Mouse (Mus musculus) midbrain, embryonic 14.5 days (tissue): ENCODE measurements around the gene Hpcal1. TPM values are rescaled to one million over a fixed set of nuclear protein-coding genes. Genes with fewer than 3 reads are reported as not detected.

Source experiments
- ATAC-seq: fragments of 200-750 bp; cut with Nextera tagmentation; 2 replicates; pipeline ENCODE4 v1.8.0; 2017; ENCODE audit warnings: moderate number of reproducible peaks, moderate library complexity; ENCODE audit not compliant: low FRiP score, low TSS enrichment
- DNase-seq: peaks from one replicate; pipeline ENCODE4 v3.0.0-alpha.2; 2015
- H3K27ac ChIP-seq: fragments of 300-500 bp; sonication (generic); replicated peaks from 2 replicates; pipeline ENCODE4 v1.5.1; 2014; ENCODE audit warnings: mild to moderate bottlenecking, low read depth, low read length, moderate library complexity
- H3K27me3 ChIP-seq: fragments of 300-500 bp; sonication (generic); 2 replicates; pipeline ENCODE4 v1.6.1; 2014; ENCODE audit warnings: low read length, control low read depth, mixed read lengths; ENCODE audit not compliant: control insufficient read depth, insufficient read depth
- H3K36me3 ChIP-seq: fragments of 300-500 bp; sonication (generic); 2 replicates; pipeline ENCODE4 v1.6.1; 2014; ENCODE audit warnings: low read length, control low read depth; ENCODE audit not compliant: control insufficient read depth, insufficient read depth
- H3K4me1 ChIP-seq: fragments of 300-500 bp; sonication (generic); 2 replicates; pipeline ENCODE4 v1.6.1; 2014; ENCODE audit warnings: mild to moderate bottlenecking, antibody characterized with exemption, low read length, control low read depth; ENCODE audit not compliant: control insufficient read depth, insufficient read depth
- H3K4me2 ChIP-seq: fragments of 300-500 bp; sonication (generic); 2 replicates; pipeline ENCODE4 v1.6.1; 2014; ENCODE audit warnings: mild to moderate bottlenecking, low read length, moderate library complexity
- H3K4me3 ChIP-seq: fragments of 300-500 bp; sonication (generic); replicated peaks from 2 replicates; pipeline ENCODE4 v1.5.1; 2014; ENCODE audit warnings: low read depth, low read length
- H3K9ac ChIP-seq: fragments of 300-500 bp; sonication (generic); replicated peaks from 2 replicates; pipeline ENCODE4 v1.6.1; 2014; ENCODE audit warnings: mild to moderate bottlenecking, low read length, moderate library complexity
- H3K9me3 ChIP-seq: fragments of 300-500 bp; sonication (generic); 2 replicates; pipeline ENCODE4 v1.6.1; 2016; ENCODE audit warnings: low read length, control low read depth, mixed read lengths; ENCODE audit not compliant: control insufficient read depth
- WGBS: fragments of 180-500 bp; shearing (Covaris S2); extraction: QIAGEN DNeasy Blood & Tissue Kit; methylation state at CpG from one replicate; pipeline ENCODE4 v1.1.7; 2014; 5-methylcytosine and 5-hydroxymethylcytosine counted together
- polyA plus RNA-seq: library from polyadenylated mRNA; unstranded; fragments of >200 nt; fragmentation: Nextera tagmentation; extraction: Ambion mirVana; gene quantifications from 2 replicates; pipeline ENCODE4 v1.2.1, GENCODE M21; 2014

Hpcal1 gene
- polyA plus RNA-seq, 1 experiment from 2014 or later, result 93.3 TPM

- no peak overlapping the region for H3K4me3 ChIP-seq
- no peaks in the 10 kb centered on the region for H3K4me1 ChIP-seq
- no peak overlapping the region for H3K27ac ChIP-seq
- WGBS, result 78% methylated on average over 2 of the region's 2 CpGs
- no peak overlapping the region for H3K4me2 ChIP-seq
- no peaks in the 10 kb centered on the region for H3K36me3 ChIP-seq
- H3K27me3 ChIP-seq, result no peaks in the 10 kb centered on the region
- H3K9me3 ChIP-seq, result no peaks in the 10 kb centered on the region
- H3K9ac ChIP-seq, result no peak overlapping the region
- DNase-seq (no peak), ATAC-seq (no peak)
These were observed 12.9 kb upstream of the Hpcal1 start for GRCm38 (mm10) chr12:17677743-17678142.

- H3K9ac ChIP-seq, result no peak overlapping the region
- no peak overlapping the region for H3K27ac ChIP-seq
- H3K4me2 ChIP-seq, result no peak overlapping the region
- no peaks in the 10 kb centered on the region for H3K9me3 ChIP-seq
- H3K36me3 ChIP-seq, result no peaks in the 10 kb centered on the region
- ATAC-seq (no peak), DNase-seq (no peak)
- 91% methylated on average over 4 of the region's 4 CpGs for WGBS
- H3K4me1 ChIP-seq, result no peaks in the 10 kb centered on the region
- no peaks in the 10 kb centered on the region for H3K27me3 ChIP-seq
- no peak overlapping the region for H3K4me3 ChIP-seq
These were observed 11.1 kb upstream of the Hpcal1 start for GRCm38 (mm10) chr12:17679571-17679970.

- 83% methylated on average over 2 of the region's 2 CpGs for WGBS
- H3K9me3 ChIP-seq, result no peaks in the 10 kb centered on the region
- H3K27ac ChIP-seq, result no peak overlapping the region
- H3K4me3 ChIP-seq, result no peak overlapping the region
- no peak overlapping the region for H3K4me2 ChIP-seq
- no peak for DNase-seq
- H3K4me1 ChIP-seq, result no peaks in the 10 kb centered on the region
- H3K9ac ChIP-seq, result no peak overlapping the region
- no peak for ATAC-seq
- no peaks in the 10 kb centered on the region for H3K36me3 ChIP-seq
- H3K27me3 ChIP-seq, result no peaks in the 10 kb centered on the region
These were observed 8.5 kb upstream of the Hpcal1 start for GRCm38 (mm10) chr12:17682161-17682560.

- H3K27ac ChIP-seq, result no peak overlapping the region
- ATAC-seq, result no peak
- no peaks in the 10 kb centered on the region for H3K4me1 ChIP-seq
- no peak overlapping the region for H3K4me2 ChIP-seq
- no peaks in the 10 kb centered on the region for H3K36me3 ChIP-seq
- H3K9me3 ChIP-seq, result no peaks in the 10 kb centered on the region
- 97% methylated on average over 1 of the region's 1 CpGs for whole genome bisulfite sequencing
- no peak for DNase-seq
- H3K27me3 ChIP-seq, result no peaks in the 10 kb centered on the region
- H3K9ac ChIP-seq, result no peak overlapping the region
- no peak overlapping the region for H3K4me3 ChIP-seq
These were observed 6.3 kb upstream of the Hpcal1 start for GRCm38 (mm10) chr12:17684315-17684714.

- Histone ChIP-seq H3K4me1 (no peaks in the 10 kb centered on the region), H3K36me3 (no peaks in the 10 kb centered on the region), H3K27me3 (no peaks in the 10 kb centered on the region), H3K4me2 (no peak overlapping the region), H3K9me3 (no peaks in the 10 kb centered on the region), H3K4me3 (no peak overlapping the region), H3K27ac (no peak overlapping the region), H3K9ac (no peak overlapping the region)
- ATAC-seq, result no peak
- WGBS, result 85% methylated on average over 2 of the region's 2 CpGs
- DNase-seq, result no peak
These were observed 4.5 kb upstream of the Hpcal1 start for GRCm38 (mm10) chr12:17686116-17686515.

- WGBS, result 90% methylated on average over 3 of the region's 3 CpGs
- Histone ChIP-seq H3K4me1 (peaks cover 12% of the 10 kb centered on the region), H3K9me3 (no peaks in the 10 kb centered on the region), H3K9ac (no peak overlapping the region), H3K27me3 (no peaks in the 10 kb centered on the region), H3K27ac (no peak overlapping the region), H3K4me2 (no peak overlapping the region), H3K36me3 (no peaks in the 10 kb centered on the region), H3K4me3 (no peak overlapping the region)
- no peak for DNase-seq
- no peak for ATAC-seq
These were observed 1.7 kb upstream of the Hpcal1 start for GRCm38 (mm10) chr12:17688913-17689312.

GRCm38 (mm10) chr12:17689931-17690563 lies 609 bp upstream of the Hpcal1 start:
- Histone ChIP-seq H3K9ac (peak overlapping the region; percentile 76), H3K27me3 (no peaks in the 10 kb centered on the region), H3K4me2 (peak overlapping the region; percentile 90), H3K4me3 (peak overlapping the region; percentile 70), H3K4me1 (peaks cover 12% of the 10 kb centered on the region), H3K27ac (no peak overlapping the region), H3K36me3 (no peaks in the 10 kb centered on the region), H3K9me3 (no peaks in the 10 kb centered on the region)
- 10% methylated on average over 20 of the region's 20 CpGs for WGBS
- ATAC-seq (no peak), DNase-seq (peak; percentile 33)

GRCm38 (mm10) chr12:17691320-17691876 lies 742 bp downstream of the Hpcal1 start:
- Histone ChIP-seq H3K4me1 (peaks cover 12% of the 10 kb centered on the region), H3K9me3 (no peaks in the 10 kb centered on the region), H3K36me3 (no peaks in the 10 kb centered on the region), H3K27ac (peak overlapping the region; percentile 70; the same call in 1 of the 2 replicates), H3K9ac (peak overlapping the region; percentile 76), H3K4me3 (peak overlapping the region; percentile 70), H3K4me2 (peak overlapping the region; percentile 90), H3K27me3 (no peaks in the 10 kb centered on the region)
- under 1% methylated on average over 30 of the region's 30 CpGs for WGBS
- peak; percentile 67 for DNase-seq
- ATAC-seq, result peak; percentile 13; the same call in 1 of the 2 replicates

- under 1% methylated on average over 23 of the region's 23 CpGs for WGBS
- Histone ChIP-seq H3K36me3 (no peaks in the 10 kb centered on the region), H3K9me3 (no peaks in the 10 kb centered on the region), H3K4me2 (peak overlapping the region; percentile 90), H3K4me1 (peaks cover 12% of the 10 kb centered on the region), H3K9ac (peak overlapping the region; percentile 54), H3K4me3 (peak overlapping the region; percentile 70), H3K27me3 (no peaks in the 10 kb centered on the region), H3K27ac (no peak overlapping the region)
- peak; percentile 61 for DNase-seq
- ATAC-seq, result no peak
These were observed 1.2 kb downstream of the Hpcal1 start for GRCm38 (mm10) chr12:17691891-17692321.
